Mouse (Mus musculus) small intestine, adult 10 weeks (tissue): ENCODE data around the gene Vrk1. TPM values are rescaled to one million over a fixed set of nuclear protein-coding genes. Genes with fewer than 3 reads are reported as not detected.

ENCODE experiments used
- polyA plus RNA-seq: library from polyadenylated mRNA; stranded (reverse); fragments of 350-450 nt; fragmentation: Illumina TruSeq; extraction: RNeasy Lipid Tissue Mini Kit (QIAGEN cat#74804); gene quantifications from one replicate; pipeline ENCODE4 v1.2.3, GENCODE M21; 2014; ENCODE audit warnings: low replicate concordance

Gene Vrk1
- polyA plus RNA-seq: 26.4 TPM

GRCm38 (mm10) chr12:106010065-106010915, at the start of gene Vrk1:
Gene Vrk1, plus strand, starts transcription at chr12:106010228.

Other genes with a start within 250 kb of the Vrk1 start
- 485 TPM for gene Papola, start 225.5 kb upstream of the Vrk1 start, polyA plus RNA-seq